8 mouse cellular contexts compared by ENCODE assay signal in genomic region chr10:120857531-120858001, GRCm38 (mm10). TPM values are rescaled to one million over a fixed set of nuclear protein-coding genes. Genes with fewer than 3 reads are reported as not detected.
DNase-seq lines count a peak whose midpoint lies in the region; ATAC-seq and TF ChIP-seq lines count a peak whose summit lies in the region.

No protein-coding gene starts in this region.

- no peak overlapping the region for H3K9ac ChIP-seq in heart, embryonic 12.5 days
- peak overlapping the region; percentile 31; the same call in 1 of the 2 replicates for H3K9ac ChIP-seq in stomach, postnatal 0 days (ENCODE audit: low read length)

- peak overlapping the region; percentile 25; the same call in 1 of the 2 replicates for H3K4me3 ChIP-seq in heart, embryonic 12.5 days
- no peak overlapping the region for H3K4me3 ChIP-seq in stomach, postnatal 0 days (ENCODE audit: low read depth, low read length)

- H3K9me3 ChIP-seq in heart, embryonic 12.5 days (replicated peaks): no peaks in the 10 kb centered on the region
- no peaks in the 10 kb centered on the region for H3K9me3 ChIP-seq in stomach, postnatal 0 days (ENCODE audit: control insufficient read depth, low read length)

- H3K4me1 ChIP-seq in heart, embryonic 12.5 days (replicated peaks): peaks cover 32% of the 10 kb centered on the region
- H3K4me1 ChIP-seq in stomach, postnatal 0 days (replicated peaks; ENCODE audit: control insufficient read depth, insufficient read depth): no peaks in the 10 kb centered on the region; the same call in 1 of the 2 replicates

- intact Hi-C loops in heart, postnatal 25 days (cut with DNase I): no loop called here

- H3K27me3 ChIP-seq in heart, embryonic 12.5 days (replicated peaks): no peaks in the 10 kb centered on the region
- no peaks in the 10 kb centered on the region for H3K27me3 ChIP-seq in stomach, postnatal 0 days (ENCODE audit: control insufficient read depth, insufficient read depth, low read length)

- TF ChIP-seq EP300 in stomach, postnatal 0 days (optimal IDR thresholded peaks at IDR 0.05): no peak

- peak overlapping the region; percentile 36 for H3K27ac ChIP-seq in heart, embryonic 12.5 days (ENCODE audit: poor library complexity, severe bottlenecking)
- H3K27ac ChIP-seq in stomach, postnatal 0 days (replicated peaks): peak overlapping the region; percentile 75

- ATAC-seq in heart, embryonic 12.5 days (ENCODE audit: insufficient number of reproducible peaks, low FRiP score): peak; percentile 69; the same call in 1 of the 2 replicates
- peak; percentile 95 for ATAC-seq in megakaryocyte, adult 5-6 weeks (ENCODE audit: poor library complexity, severe bottlenecking)
- ATAC-seq in stomach, postnatal 0 days (ENCODE audit: low FRiP score, low TSS enrichment): peak; percentile 93

- WGBS in heart, embryonic 12.5 days: 51% methylated on average over 13 of the region's 13 CpGs
- 37% methylated on average over 13 of the region's 13 CpGs for WGBS in stomach, postnatal 0 days

- peaks cover 17% of the 10 kb centered on the region for H3K36me3 ChIP-seq in heart, embryonic 12.5 days
- no peaks in the 10 kb centered on the region for H3K36me3 ChIP-seq in stomach, postnatal 0 days (ENCODE audit: control insufficient read depth, insufficient read depth, low read length)

- TF ChIP-seq CTCF in stomach, postnatal 0 days (IDR thresholded peaks at IDR 0.05; ENCODE audit: low read depth): peak; percentile 82

- peak; percentile 34 to 37 for DNase-seq in heart, adult 18-20 months
- DNase-seq in heart, postnatal 25 days (ENCODE audit: low spot score): no peak
- DNase-seq in brain, adult 2 months (ENCODE audit: low read depth, low spot score): peak; percentile 55
- DNase-seq in kidney, postnatal 14 days: peak; percentile 47
- DNase-seq in stomach, postnatal 0 days (ENCODE audit: low spot score): peak; percentile 85
- DNase-seq in testis, postnatal 14 days (ENCODE audit: low spot score): no peak

- H3K4me2 ChIP-seq in heart, embryonic 12.5 days: peak overlapping the region; percentile 43
- H3K4me2 ChIP-seq in stomach, postnatal 0 days (replicated peaks; ENCODE audit: low read depth): peak overlapping the region; percentile 34

RNA-seq across cellular contexts. Expression of gene Msrb3, which starts 41.3 kb away (rescaled TPM):
- 10 to 100 TPM; 96.1 to 96.6 TPM for total RNA-seq in heart, adult 18-20 months (2021)
- 100 to 1,000 TPM; 101 to 106 TPM for total RNA-seq in heart, postnatal 25 days (2021)
- polyA plus RNA-seq in heart, embryonic 12.5 days (2016; fragmentation: Nextera tagmentation; extraction: Ambion mirVana): 24.1 and 25.9 TPM in 2 replicates
- 0.40 TPM in 1 of 2 replicates, not detected in the other for total RNA-seq in megakaryocyte, adult 5-6 weeks (2015)
- total RNA-seq in megakaryocyte, adult 5-6 weeks (2017): 0.07 TPM in 1 of 2 replicates, not detected in the other
- 19.5 and 23.2 TPM in 2 replicates for polyA plus RNA-seq in stomach, postnatal 0 days (2015; fragmentation: Nextera tagmentation; extraction: Ambion mirVana)

Comparison
In these comparisons a context has a peak if more than half of its experiments do, and no peak if none do; other contexts are left out.
1. DNase-seq: peak in heart, adult 18-20 months (2 of 2), brain, adult 2 months (single experiment), kidney, postnatal 14 days (single experiment) and stomach, postnatal 0 days (single experiment); none in heart, postnatal 25 days (single experiment) and testis, postnatal 14 days (single experiment).
2. RNA of gene Msrb3, which starts 41.3 kb away (total RNA-seq): 101 to 106 TPM in heart, postnatal 25 days and 96.1 to 96.6 TPM in heart, adult 18-20 months; 0.07 to 0.40 TPM in megakaryocyte, adult 5-6 weeks; every median in the first group is over 10 times any median in the second.
3. Peak in every context shown above with its lines, with median percentiles within 50 percentile points of each other: ATAC-seq.